Mouse (Mus musculus) embryonic facial prominence, embryonic 11.5 days (tissue): ENCODE measurements around the gene Vmo1. TPM values are rescaled to one million over a fixed set of nuclear protein-coding genes. Genes with fewer than 3 reads are reported as not detected.
"Not testable (repeated sequence)": the region's sequence is repeated elsewhere in the genome, so short reads cannot be mapped to it uniquely, and the experiment has no call there.

Experiments
- ATAC-seq: fragments of 200-750 bp; cut with Nextera tagmentation; replicated peaks from 2 replicates; pipeline ENCODE4 v1.8.0; 2017; ENCODE audit warnings: low read depth; ENCODE audit not compliant: insufficient number of reproducible peaks, low FRiP score, low TSS enrichment
- DNase-seq: peaks from one replicate; pipeline ENCODE4 v3.0.0-alpha.2; 2015; ENCODE audit warnings: low spot score
- H3K27ac ChIP-seq: fragments of 300-500 bp; sonication (generic); replicated peaks from 2 replicates; pipeline ENCODE4 v1.5.1; 2014; ENCODE audit warnings: mild to moderate bottlenecking, low read depth, low read length, control low read depth
- H3K27me3 ChIP-seq: fragments of 300-500 bp; sonication (generic); 2 replicates; pipeline ENCODE4 v1.6.1; 2014; ENCODE audit warnings: mild to moderate bottlenecking, low read length, moderate library complexity, mixed read lengths; ENCODE audit not compliant: control insufficient read depth, insufficient read depth
- H3K36me3 ChIP-seq: fragments of 300-500 bp; sonication (generic); replicated peaks from 2 replicates; pipeline ENCODE4 v1.6.1; 2014; ENCODE audit warnings: low read depth, mild to moderate bottlenecking, low read length, moderate library complexity, mixed read lengths; ENCODE audit not compliant: control insufficient read depth, insufficient read depth
- H3K4me1 ChIP-seq: fragments of 300-500 bp; sonication (generic); 2 replicates; pipeline ENCODE4 v1.6.1; 2014; ENCODE audit warnings: low read length, mixed read lengths; ENCODE audit not compliant: control insufficient read depth, insufficient read depth
- H3K4me2 ChIP-seq: fragments of 300-500 bp; sonication (generic); 2 replicates; pipeline ENCODE4 v1.6.1; 2014; ENCODE audit warnings: low read depth, mild to moderate bottlenecking, control low read depth, low read length, moderate library complexity
- H3K4me3 ChIP-seq: fragments of 300-500 bp; sonication (generic); 2 replicates; pipeline ENCODE4 v1.5.1; 2014; ENCODE audit warnings: low read depth, low read length, control low read depth
- H3K9ac ChIP-seq: fragments of 300-500 bp; sonication (generic); replicated peaks from 2 replicates; pipeline ENCODE4 v1.6.1; 2014; ENCODE audit warnings: mild to moderate bottlenecking, control low read depth, low read length
- H3K9me3 ChIP-seq: fragments of 300-500 bp; sonication (generic); replicated peaks from 2 replicates; pipeline ENCODE4 v1.6.1; 2016; ENCODE audit warnings: mild to moderate bottlenecking, low read length, inconsistent platforms, mixed read lengths; ENCODE audit not compliant: control insufficient read depth
- WGBS: fragments of 180-500 bp; shearing (Covaris S2); extraction: QIAGEN DNeasy Blood & Tissue Kit; methylation state at CpG from one replicate; pipeline ENCODE4 v1.1.7; 2014; 5-methylcytosine and 5-hydroxymethylcytosine counted together
- polyA plus RNA-seq: library from polyadenylated mRNA; unstranded; fragments of >200 nt; fragmentation: Nextera tagmentation; extraction: Ambion mirVana; gene quantifications from 2 replicates; pipeline ENCODE4 v1.2.1, GENCODE M21; 2014

The Vmo1 gene
- polyA plus RNA-seq, 1 experiment from 2014 or later: 0.45 TPM

DNA sequence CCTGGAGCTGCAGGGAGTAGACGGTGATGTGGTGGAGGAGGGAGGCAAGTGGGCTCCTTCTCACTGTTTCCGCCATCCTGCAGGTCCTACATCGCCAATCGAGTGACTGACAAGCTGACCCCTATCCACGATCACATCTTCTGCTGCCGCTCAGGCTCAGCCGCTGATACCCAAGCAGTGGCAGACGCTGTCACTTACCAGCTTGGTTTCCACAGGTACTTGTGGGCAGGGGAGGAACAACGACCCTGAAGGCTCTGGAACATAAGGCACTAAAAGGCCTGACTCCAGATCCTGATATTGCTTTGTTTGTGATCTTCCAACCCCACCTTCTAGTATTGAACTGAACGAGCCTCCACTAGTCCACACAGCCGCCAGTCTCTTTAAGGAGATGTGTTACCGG is 11.8 kb upstream of the Vmo1 start:
- Histone ChIP-seq H3K27me3 (no peaks in the 10 kb centered on the region), H3K4me3 (peak overlapping the region; percentile 79), H3K9ac (peak overlapping the region; percentile 73), H3K27ac (no peak overlapping the region), H3K4me2 (peak overlapping the region; percentile 62), H3K4me1 (no peaks in the 10 kb centered on the region), H3K36me3 (no peaks in the 10 kb centered on the region; the same call in none of the 2 replicates), H3K9me3 (no peaks in the 10 kb centered on the region)
- DNase-seq (no peak), ATAC-seq (no peak)
- 87% methylated on average over 12 of the region's 12 CpGs for WGBS

DNA sequence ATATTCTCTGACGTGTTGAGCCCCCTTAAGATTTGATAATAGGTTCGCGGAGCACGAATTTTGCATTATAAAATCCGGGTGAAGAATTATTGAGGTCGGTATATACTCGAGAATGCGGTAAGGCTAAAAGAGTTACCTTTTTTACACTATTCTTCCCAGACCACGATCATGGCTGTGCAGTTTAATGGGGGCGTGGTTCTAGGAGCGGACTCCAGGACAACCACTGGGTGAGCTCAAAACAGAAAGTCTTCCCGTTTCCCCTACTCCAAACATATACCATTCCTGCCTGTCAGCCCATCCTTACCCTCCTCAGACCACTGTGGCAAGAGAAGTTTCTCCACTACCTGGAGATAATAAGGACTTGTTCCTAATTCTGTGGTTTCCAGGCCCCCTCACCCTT is 11.3 kb upstream of the Vmo1 start:
- DNase-seq (peak; percentile 36), ATAC-seq (no peak; the same call in 1 of the 2 replicates)
- Histone ChIP-seq H3K27me3 (no peaks in the 10 kb centered on the region), H3K4me1 (no peaks in the 10 kb centered on the region), H3K27ac (no peak overlapping the region), H3K9me3 (no peaks in the 10 kb centered on the region), H3K4me3 (peak overlapping the region; percentile 79), H3K36me3 (no peaks in the 10 kb centered on the region; the same call in none of the 2 replicates), H3K4me2 (peak overlapping the region; percentile 62), H3K9ac (peak overlapping the region; percentile 73)
- WGBS: 2% methylated on average over 12 of the region's 12 CpGs

DNA sequence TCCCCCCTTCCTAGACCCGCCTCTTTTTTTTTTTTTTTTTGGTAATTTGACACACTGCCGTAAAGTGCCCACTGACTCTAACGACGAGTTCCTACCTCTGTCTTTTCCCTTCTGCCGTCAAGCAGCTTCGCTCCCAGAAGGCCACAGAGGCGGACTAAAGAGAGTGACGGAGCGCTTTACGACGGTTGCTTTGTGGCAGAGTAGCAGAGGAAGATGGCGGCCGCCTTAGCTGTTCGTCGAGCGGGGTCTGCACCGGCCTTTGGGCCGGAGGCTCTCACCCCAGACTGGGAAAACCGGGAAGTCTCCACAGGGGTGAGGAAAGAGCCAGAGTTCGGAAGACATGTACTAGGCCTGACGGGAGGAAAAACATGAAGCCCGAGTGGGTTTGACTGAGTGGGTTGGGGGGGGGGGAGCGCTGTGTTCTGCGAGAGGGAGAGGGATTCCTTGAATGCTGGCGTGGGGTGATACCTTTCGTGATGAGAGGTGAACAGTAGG is 10.8 kb upstream of the Vmo1 start, which contains the start of gene Psmb6:
Psmb6 (plus strand) TSS at position 184 of the 495 bp plus-strand sequence.
- Histone ChIP-seq H3K27ac (no peak within 1 kb of the TSS), H3K4me1 (no peaks in the 10 kb centered on the region), H3K36me3 (no peaks in the 10 kb centered on the region; the same call in none of the 2 replicates), H3K4me3 (peak within 1 kb of the TSS; percentile 79), H3K9ac (peak within 1 kb of the TSS; percentile 73), H3K27me3 (no peaks in the 10 kb centered on the region), H3K9me3 (no peaks in the 10 kb centered on the region), H3K4me2 (peak within 1 kb of the TSS; percentile 62)
- WGBS: 0% methylated on average over 25 of the region's 26 CpGs
- ATAC-seq (peak; percentile 91), DNase-seq (peak; percentile 98)

DNA sequence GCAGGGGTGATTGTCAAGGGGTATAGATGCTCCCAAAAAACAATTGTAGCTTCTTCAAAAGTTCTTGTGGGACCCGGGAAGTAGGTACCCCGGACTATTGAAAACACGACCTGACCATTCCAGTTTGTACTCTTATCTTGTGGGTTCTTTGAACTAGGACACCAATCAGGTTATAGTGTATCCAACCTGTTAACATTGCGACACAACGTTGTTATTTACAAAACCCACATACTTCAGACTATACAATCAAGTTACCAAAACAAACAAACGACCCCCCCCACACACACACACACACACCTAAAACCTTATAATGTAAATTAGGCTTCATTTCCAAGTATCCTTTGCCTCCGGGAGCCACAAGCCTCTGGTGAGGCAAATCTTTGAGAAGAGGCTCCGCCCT is 10.4 kb upstream of the Vmo1 start:
- no peaks in the 10 kb centered on the region for H3K4me1 ChIP-seq
- no peak overlapping the region for H3K9ac ChIP-seq
- H3K27me3 ChIP-seq: no peaks in the 10 kb centered on the region
- H3K36me3 ChIP-seq: no peaks in the 10 kb centered on the region; the same call in none of the 2 replicates
- H3K9me3 ChIP-seq: no peaks in the 10 kb centered on the region
- no peak overlapping the region for H3K27ac ChIP-seq
- H3K4me2 ChIP-seq: peak overlapping the region; percentile 23
- 7% methylated on average over 8 of the region's 8 CpGs for WGBS
- peak overlapping the region; percentile 79 for H3K4me3 ChIP-seq
- DNase-seq (no peak), ATAC-seq (peak; percentile 17)

DNA sequence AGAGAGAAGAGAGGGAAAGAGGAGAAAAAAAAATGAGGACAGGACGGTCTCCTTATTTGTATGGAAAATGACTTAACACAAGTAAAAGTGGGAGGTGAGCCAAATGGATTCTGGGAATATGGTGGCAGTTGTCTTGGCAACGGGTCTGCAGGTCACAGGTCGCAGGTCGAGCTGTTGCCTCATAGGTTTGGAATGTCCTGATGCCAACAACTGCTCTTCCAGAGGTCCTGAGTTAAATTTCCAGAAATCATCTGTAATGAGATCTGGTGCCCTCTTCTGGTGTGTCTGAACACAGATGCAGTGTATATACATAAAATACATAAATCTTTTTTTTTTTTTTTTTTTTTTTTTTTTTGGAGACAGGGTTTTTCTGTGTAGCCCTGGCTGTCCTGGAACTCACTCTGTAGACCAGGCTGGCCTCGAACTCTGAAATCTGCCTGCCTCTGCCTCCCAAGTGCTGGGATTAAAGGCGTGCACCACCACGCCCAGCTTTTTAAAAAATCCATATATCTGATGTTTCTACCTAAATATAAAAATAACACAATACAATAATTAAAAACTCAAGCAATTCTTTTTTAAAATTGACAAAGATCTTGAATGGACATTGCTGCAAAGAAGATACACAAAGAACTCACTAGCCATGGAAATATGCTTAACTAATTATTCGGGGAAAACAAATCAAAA is 9.0 kb upstream of the Vmo1 start:
- H3K4me1 ChIP-seq, ATAC-seq, H3K27me3 ChIP-seq, DNase-seq, H3K9ac ChIP-seq, H3K4me3 ChIP-seq, H3K9me3 ChIP-seq, H3K27ac ChIP-seq, H3K4me2 ChIP-seq, H3K36me3 ChIP-seq: not testable (repeated sequence)
- 83% methylated on average over 8 of the region's 8 CpGs for WGBS

DNA sequence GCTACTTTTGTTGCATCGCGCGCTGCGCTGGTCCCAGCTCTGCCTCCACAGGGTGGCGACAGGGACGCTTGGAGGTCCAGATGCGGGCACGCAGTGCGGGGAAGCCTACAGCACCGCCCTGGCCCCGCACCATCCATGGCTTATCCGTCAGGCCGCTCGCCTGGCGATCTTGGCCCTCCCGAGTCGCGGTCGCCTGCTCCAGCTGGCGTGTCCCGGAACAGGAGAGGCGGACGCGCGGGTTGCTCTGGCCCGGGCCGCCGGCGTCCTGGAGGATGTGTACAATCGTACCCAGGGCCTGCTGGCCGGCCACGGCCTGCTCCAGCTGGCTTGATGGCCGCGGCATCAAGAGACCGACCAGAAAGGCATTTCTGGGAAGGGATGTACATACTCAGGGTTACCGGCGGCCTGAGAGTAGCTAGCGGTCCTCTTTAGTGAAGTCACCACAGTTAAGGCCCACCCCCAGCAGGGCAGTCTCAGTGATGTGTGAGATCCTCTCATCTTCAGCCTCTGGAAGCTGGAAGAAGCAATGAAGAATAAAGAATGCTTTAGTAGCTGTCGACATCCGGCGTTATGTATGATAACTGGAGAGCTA is 5.9 kb upstream of the Vmo1 start:
- WGBS: 14% methylated on average over 41 of the region's 41 CpGs
- H3K27me3 ChIP-seq: no peaks in the 10 kb centered on the region
- no peak overlapping the region for H3K27ac ChIP-seq
- peak overlapping the region; percentile 43 for H3K9ac ChIP-seq
- no peaks in the 10 kb centered on the region for H3K9me3 ChIP-seq
- no peak; the same call in 1 of the 2 replicates for ATAC-seq
- peak overlapping the region; percentile 24 for H3K4me2 ChIP-seq
- no peaks in the 10 kb centered on the region for H3K4me1 ChIP-seq
- peak; percentile 40 for DNase-seq
- no peaks in the 10 kb centered on the region for H3K36me3 ChIP-seq
- H3K4me3 ChIP-seq: peak overlapping the region; percentile 5

DNA sequence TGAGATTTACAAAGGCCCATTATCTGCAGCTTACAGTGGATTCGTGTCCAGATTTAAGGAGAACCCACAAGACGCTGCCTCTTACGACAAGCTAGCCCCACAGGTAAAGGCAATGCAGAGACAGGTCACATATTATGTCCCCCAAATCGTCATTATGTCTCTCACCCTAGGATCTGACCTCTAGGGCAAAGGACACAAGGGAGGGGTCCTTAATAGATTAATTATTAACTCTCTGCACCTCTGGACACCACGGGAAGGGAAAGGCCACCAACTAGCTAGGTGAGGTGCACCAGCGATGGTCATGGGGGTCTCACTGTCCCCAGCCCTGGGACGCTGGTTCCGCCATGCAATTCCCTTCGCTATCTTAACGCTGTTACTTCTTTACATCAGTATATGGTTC is 4.5 kb upstream of the Vmo1 start, which contains the start of gene Gltpd2:
Gltpd2 (plus strand) TSS at position 274 of the 400 bp plus-strand sequence.
- no peak for ATAC-seq
- no peak for DNase-seq

DNA sequence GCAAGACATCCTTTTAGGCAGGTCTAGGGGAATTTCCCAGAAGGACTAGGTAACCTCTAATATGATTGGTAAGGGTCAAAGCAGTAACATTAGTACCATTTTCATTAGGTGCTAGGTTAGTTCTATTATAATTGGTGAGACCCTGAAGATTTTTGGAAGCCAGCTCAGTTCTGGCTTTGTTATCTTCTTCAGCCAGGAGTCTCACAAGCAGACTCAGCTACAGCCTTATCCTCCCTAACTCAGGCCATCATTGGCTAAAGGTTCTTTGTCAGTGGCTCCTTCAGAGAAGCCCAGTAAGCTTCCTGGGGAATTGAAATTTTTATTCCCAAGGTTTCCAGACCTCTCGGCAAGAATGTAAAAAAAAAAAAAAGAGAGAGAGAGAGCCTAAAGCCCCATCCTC is 4.0 kb upstream of the Vmo1 start:
- no peak for DNase-seq
- H3K4me2 ChIP-seq: no peak overlapping the region
- no peaks in the 10 kb centered on the region for H3K4me1 ChIP-seq
- H3K27me3 ChIP-seq: no peaks in the 10 kb centered on the region
- H3K9me3 ChIP-seq: no peaks in the 10 kb centered on the region
- no peaks in the 10 kb centered on the region for H3K36me3 ChIP-seq
- H3K4me3 ChIP-seq: no peak overlapping the region
- 58% methylated on average over 1 of the region's 1 CpGs for WGBS
- no peak overlapping the region for H3K9ac ChIP-seq
- no peak overlapping the region for H3K27ac ChIP-seq
- no peak for ATAC-seq

More for the DNA sequence above, 4.5 kb upstream of the Vmo1 start, which contains the start of gene Gltpd2:
- WGBS: 79% methylated on average over 10 of the region's 10 CpGs
- H3K27me3 ChIP-seq: no peaks in the 10 kb centered on the region
- peak within 1 kb of the TSS; percentile 5 for H3K4me3 ChIP-seq
- H3K4me1 ChIP-seq: no peaks in the 10 kb centered on the region
- no peaks in the 10 kb centered on the region for H3K9me3 ChIP-seq
- H3K4me2 ChIP-seq: peak within 1 kb of the TSS; percentile 24
- H3K27ac ChIP-seq: no peak within 1 kb of the TSS
- H3K36me3 ChIP-seq: no peaks in the 10 kb centered on the region
- peak within 1 kb of the TSS; percentile 43 for H3K9ac ChIP-seq
